Mouse (Mus musculus): ENCODE data around the gene 4930579F01Rik.

4930579F01Rik gene

GRCm38 (mm10) chr3:138193683-138194302 is at the start of gene 4930579F01Rik:
Gene 4930579F01Rik, minus strand, starts transcription at chr3:138193825.
- DNase-seq (ENCODE audit: low spot score in 2 of 2): no peak

DNA sequence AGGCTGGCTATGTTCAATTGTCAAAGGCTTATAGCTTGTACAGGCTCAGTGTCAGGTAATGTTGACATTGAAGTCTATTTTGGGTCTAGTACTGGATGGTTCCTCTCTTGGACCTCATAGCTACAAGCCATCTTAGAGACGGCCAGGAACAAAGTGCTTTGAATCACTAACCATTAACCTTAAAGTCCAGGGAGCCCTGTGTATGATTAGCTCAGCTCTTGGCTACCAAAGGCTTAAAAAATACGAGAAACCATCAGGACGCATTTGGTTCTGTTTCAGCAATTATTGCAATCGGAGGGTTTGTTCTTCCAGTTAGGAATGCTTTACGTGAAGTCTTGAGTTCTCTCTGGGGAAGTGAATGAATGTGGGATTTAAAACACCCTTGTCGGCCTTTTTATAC is 49.3 kb upstream of the 4930579F01Rik start:
- DNase-seq (ENCODE audit: low spot score in 2 of 2): no peak

DNA sequence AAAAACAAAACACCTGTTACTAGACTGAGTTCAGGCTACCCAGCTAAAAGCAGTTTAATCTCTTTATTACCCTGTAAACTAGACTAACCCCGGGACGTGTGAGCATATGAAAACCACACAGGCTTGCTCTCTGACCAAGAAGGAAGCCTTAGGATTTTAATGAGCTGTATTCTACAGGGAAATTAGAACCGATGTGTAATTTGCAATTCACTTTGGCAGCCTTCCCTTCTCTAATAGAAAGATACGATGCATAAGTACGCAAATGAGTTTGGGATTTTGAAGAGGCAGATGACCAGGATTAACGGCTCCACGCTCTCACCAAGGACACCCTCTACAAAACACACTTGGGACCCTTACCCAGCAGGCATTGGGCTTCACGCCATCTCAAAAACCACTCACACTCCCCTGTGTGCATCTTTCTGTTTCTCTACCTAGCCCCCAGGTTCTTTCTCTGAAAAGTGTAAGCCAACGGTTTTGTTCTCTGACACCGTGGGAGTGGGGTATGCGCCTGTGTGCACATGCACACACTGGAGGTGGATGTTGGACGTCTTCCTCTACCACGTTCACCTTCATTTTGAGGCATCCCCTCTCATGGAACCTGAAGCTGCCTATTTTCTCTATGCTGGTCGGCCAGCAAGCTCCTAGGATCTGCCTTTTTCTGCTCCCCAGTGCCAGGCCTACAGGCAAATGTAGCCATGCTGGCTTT is 48.5 kb upstream of the 4930579F01Rik start:
- no peak for DNase-seq (ENCODE audit: low spot score in 2 of 2)

- DNase-seq (ENCODE audit: low spot score in 2 of 2): no peak
Observed at GRCm38 (mm10) chr3:138241371-138241770, 47.7 kb upstream of the 4930579F01Rik start.

DNA sequence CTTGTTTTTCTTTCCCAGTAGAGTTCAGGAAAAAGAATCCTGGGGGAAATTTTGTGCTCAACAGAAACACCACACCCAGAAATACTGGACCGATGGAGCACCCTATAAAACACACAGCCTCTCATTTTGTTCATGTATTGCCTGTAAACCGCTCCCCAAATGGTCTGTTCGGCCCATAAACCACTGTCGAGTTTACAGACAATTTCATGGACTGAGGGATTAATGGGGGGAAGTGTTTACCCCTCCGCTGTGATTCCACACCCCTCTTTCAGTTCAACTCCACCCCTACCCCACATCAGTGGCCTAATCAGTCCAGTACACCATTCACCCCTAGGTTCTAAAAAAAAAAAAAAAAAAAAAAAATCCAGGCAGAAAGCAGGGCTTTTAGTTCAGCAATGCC is 47.3 kb upstream of the 4930579F01Rik start:
- no peak for DNase-seq (ENCODE audit: low spot score in 2 of 2)

- DNase-seq (ENCODE audit: low spot score in 2 of 2): no peak
Observed at GRCm38 (mm10) chr3:138240411-138240810, 46.8 kb upstream of the 4930579F01Rik start.

GRCm38 (mm10) chr3:138239461-138239860 is 45.8 kb upstream of the 4930579F01Rik start:
- no peak for DNase-seq (ENCODE audit: low spot score in 2 of 2)

DNA sequence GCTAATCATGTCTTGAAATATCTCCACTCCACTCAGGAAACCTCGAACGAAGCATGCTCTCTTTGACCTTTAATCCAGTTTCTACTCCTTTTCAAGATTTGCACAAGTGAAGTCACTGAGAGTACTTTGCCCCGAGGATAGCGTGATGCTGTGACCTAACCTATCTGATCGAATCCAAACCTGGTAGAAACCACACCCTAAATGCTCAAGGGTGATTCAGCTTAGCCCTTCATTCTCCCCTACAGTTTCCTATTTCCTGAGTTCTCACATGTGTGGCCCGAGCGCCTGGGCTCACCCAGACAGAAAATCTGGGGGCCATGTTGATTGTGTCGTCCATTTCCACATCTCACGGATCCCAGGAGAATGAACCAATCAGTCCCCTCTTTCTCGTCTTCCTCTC is 44.4 kb upstream of the 4930579F01Rik start:
- DNase-seq (ENCODE audit: low spot score in 2 of 2): no peak

DNA sequence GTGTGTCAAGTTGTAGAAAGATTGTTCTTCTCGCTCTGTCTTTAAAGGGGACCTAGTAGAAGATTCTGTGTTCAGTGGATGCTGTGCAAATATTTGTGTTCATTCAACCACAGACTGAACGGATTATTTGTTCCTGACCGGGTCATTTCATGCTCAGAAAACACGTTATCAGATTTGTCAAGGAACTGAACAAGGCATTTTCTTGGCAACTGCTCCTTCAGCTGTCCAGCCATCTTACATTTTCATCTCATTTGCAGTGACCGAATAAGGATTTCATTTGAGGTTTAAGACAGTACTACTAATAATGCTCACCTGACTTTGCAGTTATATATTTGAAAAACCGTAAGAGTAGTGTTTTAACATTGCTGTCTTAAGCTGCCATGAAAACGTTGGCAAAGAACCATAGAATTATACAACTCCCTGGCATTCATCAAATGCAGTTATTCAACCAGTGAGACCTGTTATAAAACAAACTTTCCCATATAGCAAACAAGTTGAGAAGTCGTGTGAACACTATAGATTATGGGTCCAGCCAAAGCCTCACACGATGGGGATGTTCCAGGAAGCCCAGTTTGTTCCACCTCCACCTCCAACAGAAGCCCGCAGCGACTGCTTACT is 43.0 kb upstream of the 4930579F01Rik start:
- DNase-seq (ENCODE audit: low spot score in 2 of 2): no peak

- DNase-seq (ENCODE audit: low spot score in 2 of 2): no peak
Observed at GRCm38 (mm10) chr3:138231531-138231930, 37.9 kb upstream of the 4930579F01Rik start.

DNA sequence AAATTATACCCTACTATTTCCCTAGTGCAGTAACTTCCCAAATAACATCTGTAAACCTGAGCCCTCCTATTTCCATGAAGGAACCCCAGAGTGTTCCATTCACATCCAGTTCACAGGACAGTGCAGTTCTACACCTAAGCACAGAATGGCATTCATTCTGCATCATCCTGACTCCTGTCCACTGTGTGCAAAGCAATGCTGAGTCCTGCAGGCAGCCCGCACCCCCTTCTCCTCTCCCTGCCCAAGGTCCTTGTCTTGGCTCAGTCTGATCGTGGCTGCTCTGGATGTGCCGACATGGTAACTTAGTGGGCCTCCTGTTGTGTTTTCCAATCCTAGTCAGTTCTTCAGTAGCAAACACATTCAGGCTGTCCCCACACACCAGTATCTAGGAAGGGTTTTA is 36.6 kb upstream of the 4930579F01Rik start:
- DNase-seq (ENCODE audit: low spot score in 2 of 2): no peak

DNA sequence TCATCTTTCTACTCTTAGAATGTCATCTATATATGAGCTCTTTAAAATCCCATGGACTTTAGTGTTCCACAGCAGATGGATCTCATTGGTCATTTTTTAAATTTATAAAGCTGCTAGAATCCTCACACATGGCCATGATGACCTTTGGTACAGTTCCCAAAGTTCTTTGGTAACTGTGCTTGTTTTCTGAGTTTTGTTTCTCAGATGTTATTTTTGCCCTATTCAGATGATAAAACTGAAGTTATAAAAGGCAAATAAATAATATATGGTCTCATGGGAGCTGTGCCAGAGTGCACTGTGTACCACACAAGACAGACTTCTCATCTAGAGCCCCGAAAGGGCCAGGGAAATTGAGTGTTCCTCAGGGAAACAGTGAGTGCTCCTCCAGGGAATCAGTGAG is 35.8 kb upstream of the 4930579F01Rik start:
- no peak for DNase-seq (ENCODE audit: low spot score in 2 of 2)

DNA sequence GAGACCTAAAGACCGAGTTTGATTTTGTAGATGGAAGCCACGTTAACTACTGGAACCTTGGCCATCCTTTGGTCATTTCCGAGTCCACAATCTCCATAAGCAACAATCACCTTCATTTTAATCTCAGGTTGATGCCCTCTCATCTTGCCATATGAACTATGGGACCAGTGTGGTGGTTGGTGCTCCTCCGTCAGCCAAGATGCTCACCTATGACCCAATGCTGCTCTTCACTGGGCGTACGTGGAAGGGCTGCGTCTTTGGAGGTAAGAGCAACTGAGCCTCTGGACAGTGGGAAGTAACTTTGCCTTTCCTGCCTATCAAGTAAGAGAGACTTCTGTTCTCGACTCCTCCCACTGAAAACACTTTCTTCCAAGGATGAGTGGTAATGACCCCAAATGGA is 34.2 kb upstream of the 4930579F01Rik start:
- DNase-seq (ENCODE audit: low spot score in 2 of 2): no peak

- no peak for DNase-seq (ENCODE audit: low spot score in 2 of 2)
Observed at GRCm38 (mm10) chr3:138227082-138227481, 33.5 kb upstream of the 4930579F01Rik start.

DNA sequence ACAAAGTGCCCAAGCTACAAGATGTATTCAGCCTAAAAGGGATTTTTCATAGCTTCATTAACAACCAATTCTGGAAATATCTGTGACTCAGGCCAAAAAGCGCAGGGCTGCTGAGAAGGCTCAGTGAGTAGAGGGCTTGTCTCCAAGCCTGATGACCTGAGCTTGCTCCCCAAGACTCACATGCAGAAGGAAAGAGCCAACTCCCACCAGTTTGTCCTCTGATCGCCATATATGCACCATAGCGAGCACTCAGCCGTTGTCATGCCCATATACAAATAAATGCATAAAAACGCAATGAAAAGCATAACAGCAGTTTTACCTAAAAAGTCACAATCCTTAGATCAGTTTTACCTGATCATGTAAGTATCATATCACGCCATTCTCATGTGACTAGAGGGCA is 32.9 kb upstream of the 4930579F01Rik start:
- no peak for DNase-seq (ENCODE audit: low spot score in 2 of 2)

- no peak for DNase-seq (ENCODE audit: low spot score in 2 of 2)
Observed at GRCm38 (mm10) chr3:138225853-138226252, 32.2 kb upstream of the 4930579F01Rik start.

GRCm38 (mm10) chr3:138225331-138225730 is 31.7 kb upstream of the 4930579F01Rik start:
- DNase-seq (ENCODE audit: low spot score in 2 of 2): no peak

GRCm38 (mm10) chr3:138224363-138224954 is 30.8 kb upstream of the 4930579F01Rik start:
- DNase-seq (ENCODE audit: low spot score in 2 of 2): no peak

- DNase-seq (ENCODE audit: low spot score in 2 of 2): peak; percentile 20 to 41
Observed at GRCm38 (mm10) chr3:138222952-138223351, 29.3 kb upstream of the 4930579F01Rik start.

DNA sequence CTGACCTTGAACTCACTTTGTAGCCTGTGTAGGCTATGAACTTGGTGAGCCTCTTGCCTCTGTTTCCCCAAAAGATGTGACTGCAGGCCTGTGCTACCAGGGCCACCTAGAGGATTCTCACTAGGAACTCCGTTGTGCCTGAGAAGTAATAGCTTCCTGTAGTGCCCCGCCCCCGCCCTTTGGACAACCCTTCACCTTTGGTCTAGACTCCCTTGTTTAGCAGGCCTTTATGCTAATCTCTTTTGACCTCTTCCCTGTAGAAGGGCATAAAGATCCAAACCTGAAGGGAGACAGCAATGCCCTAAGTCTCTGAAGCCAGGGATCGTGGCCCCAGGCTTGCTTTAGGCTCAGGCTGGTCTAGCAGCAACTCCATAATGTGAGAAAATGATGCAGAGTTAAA is 28.9 kb upstream of the 4930579F01Rik start:
- DNase-seq (ENCODE audit: low spot score in 2 of 2): no peak

DNA sequence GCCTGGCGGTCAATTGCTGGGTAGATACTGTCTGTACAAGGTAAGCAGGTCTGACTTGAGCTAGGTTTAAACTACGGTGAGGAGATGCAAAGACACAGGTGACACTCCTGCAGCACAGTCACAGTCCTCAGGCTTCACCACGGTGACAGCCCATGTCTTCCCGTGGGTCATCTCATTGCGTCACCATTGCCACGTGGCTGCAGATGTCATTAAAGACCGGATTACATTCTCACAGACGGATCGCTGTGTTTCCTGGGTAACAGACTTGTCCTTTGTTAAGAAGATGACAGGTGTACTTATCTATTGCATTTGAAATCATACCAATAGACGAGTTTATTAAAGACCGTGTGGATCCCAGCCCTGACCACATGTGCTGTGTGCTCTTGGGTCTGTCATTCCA is 27.5 kb upstream of the 4930579F01Rik start:
- DNase-seq (ENCODE audit: low spot score in 2 of 2): no peak

DNA sequence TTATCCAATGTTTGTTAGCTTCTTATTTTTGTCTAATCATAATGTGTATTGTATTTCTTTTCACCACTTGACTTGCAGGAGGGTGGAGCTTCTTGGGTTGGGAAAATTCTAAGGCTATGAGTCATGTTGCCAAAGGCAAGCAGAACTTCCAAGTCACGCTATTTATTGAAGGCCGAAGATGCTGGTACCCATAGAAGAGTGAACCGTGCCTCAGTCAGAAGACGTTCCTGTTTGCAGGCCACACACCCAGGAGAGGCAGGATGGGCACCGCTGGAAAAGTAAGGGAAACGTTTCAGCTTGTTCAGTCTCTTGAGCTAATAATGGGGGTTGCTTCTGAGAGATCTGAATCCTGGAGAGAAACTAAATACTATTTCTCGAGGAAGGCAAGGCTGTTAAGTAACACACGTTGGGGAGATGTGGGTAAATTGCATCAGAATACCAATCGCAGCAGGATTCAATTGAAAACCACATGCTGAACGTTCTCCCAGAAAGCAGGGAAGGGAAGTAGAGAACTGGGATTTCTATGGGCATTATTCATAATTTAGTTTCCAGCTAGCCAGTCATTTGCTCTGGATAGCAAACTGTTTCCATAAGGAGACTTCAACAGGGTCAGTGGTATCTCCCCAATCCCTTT is 24.1 kb upstream of the 4930579F01Rik start, which contains the start of gene Adh7:
TSS of gene Adh7 (plus strand) at position 130 of the 634 bp plus-strand sequence.
- DNase-seq (ENCODE audit: low spot score in 2 of 2): no peak

Measured in natural killer cell, adult 2 months (primary cell).